Mouse (Mus musculus): ENCODE data around the gene Olfr243. TPM values are rescaled to one million over a fixed set of nuclear protein-coding genes. Genes with fewer than 3 reads are reported as not detected.
"Not testable (repeated sequence)": the region's sequence is repeated elsewhere in the genome, so short reads cannot be mapped to it uniquely, and the experiment has no call there.

The Olfr243 gene
- not detected in 2 replicates for polyA plus RNA-seq (2011; ENCODE audit: insufficient read length, low read depth, missing spikeins)

GRCm38 (mm10) chr7:103714371-103714770, at the start of gene Olfr243:
Gene Olfr243, plus strand, starts transcription at chr7:103714671.
- no peaks in the 10 kb centered on the region for H3K4me1 ChIP-seq (ENCODE audit: control insufficient read depth, insufficient read depth, low read length)
- TF ChIP-seq POLR2A (IDR thresholded peaks at IDR 0.05; ENCODE audit: low read depth, low read length): no peak
- TF ChIP-seq CTCF (IDR thresholded peaks at IDR 0.05; ENCODE audit: borderline replicate concordance, insufficient read depth, low read length): no peak

GRCm38 (mm10) chr7:103671091-103671490, 43.4 kb upstream of the Olfr243 start, which contains the start of gene Olfr624:
Gene Olfr624, minus strand, starts transcription at chr7:103671191.
- no peak within 1 kb of the TSS for H3K4me3 ChIP-seq (ENCODE audit: insufficient read depth, low read length)
- H3K27ac ChIP-seq (ENCODE audit: insufficient read depth, low read length): no peak within 1 kb of the TSS
- no peaks in the 10 kb centered on the region for H3K4me1 ChIP-seq (ENCODE audit: control insufficient read depth, insufficient read depth, low read length)
- TF ChIP-seq CTCF (IDR thresholded peaks at IDR 0.05; ENCODE audit: borderline replicate concordance, insufficient read depth, low read length) (no peak), POLR2A (IDR thresholded peaks at IDR 0.05; ENCODE audit: low read depth, low read length) (no peak)

More at GRCm38 (mm10) chr7:103714371-103714770, at the start of gene Olfr243:
- H3K27ac ChIP-seq (ENCODE audit: insufficient read depth, low read length): no peak within 1 kb of the TSS
- H3K4me3 ChIP-seq (ENCODE audit: insufficient read depth, low read length): no peak within 1 kb of the TSS

GRCm38 (mm10) chr7:103682420-103682819, 32.1 kb upstream of the Olfr243 start, which contains the start of gene Olfr625-ps1:
Gene Olfr625-ps1, plus strand, starts transcription at chr7:103682720.
- TF ChIP-seq POLR2A (IDR thresholded peaks at IDR 0.05; ENCODE audit: low read depth, low read length) (no peak), CTCF (IDR thresholded peaks at IDR 0.05; ENCODE audit: borderline replicate concordance, insufficient read depth, low read length) (no peak)

GRCm38 (mm10) chr7:103699469-103699868, 15.0 kb upstream of the Olfr243 start:
- TF ChIP-seq CTCF (IDR thresholded peaks at IDR 0.05; ENCODE audit: borderline replicate concordance, insufficient read depth, low read length) (no peak), POLR2A (IDR thresholded peaks at IDR 0.05; ENCODE audit: low read depth, low read length) (no peak)
- Histone ChIP-seq H3K27ac (ENCODE audit: insufficient read depth, low read length) (no peak overlapping the region), H3K4me3 (ENCODE audit: insufficient read depth, low read length) (no peak overlapping the region), H3K4me1 (ENCODE audit: control insufficient read depth, insufficient read depth, low read length) (no peaks in the 10 kb centered on the region)

More at GRCm38 (mm10) chr7:103682420-103682819, 32.1 kb upstream of the Olfr243 start, which contains the start of gene Olfr625-ps1:
- Histone ChIP-seq H3K4me1 (ENCODE audit: control insufficient read depth, insufficient read depth, low read length) (no peaks in the 10 kb centered on the region), H3K27ac (ENCODE audit: insufficient read depth, low read length) (no peak within 1 kb of the TSS), H3K4me3 (ENCODE audit: insufficient read depth, low read length) (no peak within 1 kb of the TSS)

- TF ChIP-seq POLR2A (IDR thresholded peaks at IDR 0.05; ENCODE audit: low read depth, low read length): no peak
- TF ChIP-seq CTCF (IDR thresholded peaks at IDR 0.05; ENCODE audit: borderline replicate concordance, insufficient read depth, low read length): no peak
- H3K27ac ChIP-seq (ENCODE audit: insufficient read depth, low read length): no peak overlapping the region
- H3K4me1 ChIP-seq (ENCODE audit: control insufficient read depth, insufficient read depth, low read length): no peaks in the 10 kb centered on the region
- H3K4me3 ChIP-seq (ENCODE audit: insufficient read depth, low read length): no peak overlapping the region
These were observed 2.4 kb upstream of the Olfr243 start for GRCm38 (mm10) chr7:103712024-103712423.

GRCm38 (mm10) chr7:103716398-103716797, 1.9 kb downstream of the Olfr243 start:
- H3K4me1 ChIP-seq (ENCODE audit: control insufficient read depth, insufficient read depth, low read length); H3K27ac ChIP-seq (ENCODE audit: insufficient read depth, low read length); H3K4me3 ChIP-seq (ENCODE audit: insufficient read depth, low read length): not testable (repeated sequence)

GRCm38 (mm10) chr7:103730074-103730473, 15.6 kb downstream of the Olfr243 start, which contains the start of gene Olfr628:
Gene Olfr628, plus strand, starts transcription at chr7:103730374.
- Histone ChIP-seq H3K27ac (ENCODE audit: insufficient read depth, low read length) (no peak within 1 kb of the TSS), H3K4me1 (ENCODE audit: control insufficient read depth, insufficient read depth, low read length) (no peaks in the 10 kb centered on the region), H3K4me3 (ENCODE audit: insufficient read depth, low read length) (no peak within 1 kb of the TSS)
- no peak for TF ChIP-seq CTCF (IDR thresholded peaks at IDR 0.05; ENCODE audit: borderline replicate concordance, insufficient read depth, low read length)
- no peak for TF ChIP-seq POLR2A (IDR thresholded peaks at IDR 0.05; ENCODE audit: low read depth, low read length)

GRCm38 (mm10) chr7:103744843-103745242, 30.4 kb downstream of the Olfr243 start, which contains the start of gene Olfr629:
Gene Olfr629, minus strand, starts transcription at chr7:103744943.
- H3K4me3 ChIP-seq (ENCODE audit: insufficient read depth, low read length): no peak within 1 kb of the TSS
- TF ChIP-seq CTCF (IDR thresholded peaks at IDR 0.05; ENCODE audit: borderline replicate concordance, insufficient read depth, low read length): no peak
- TF ChIP-seq POLR2A (IDR thresholded peaks at IDR 0.05; ENCODE audit: low read depth, low read length): no peak
- no peak within 1 kb of the TSS for H3K27ac ChIP-seq (ENCODE audit: insufficient read depth, low read length)
- H3K4me1 ChIP-seq (ENCODE audit: control insufficient read depth, insufficient read depth, low read length): no peaks in the 10 kb centered on the region

- Histone ChIP-seq H3K4me1 (ENCODE audit: control insufficient read depth, insufficient read depth, low read length) (no peaks in the 10 kb centered on the region), H3K4me3 (ENCODE audit: insufficient read depth, low read length) (no peak within 1 kb of the TSS), H3K27ac (ENCODE audit: insufficient read depth, low read length) (no peak within 1 kb of the TSS)
- no peak for TF ChIP-seq POLR2A (IDR thresholded peaks at IDR 0.05; ENCODE audit: low read depth, low read length)
- TF ChIP-seq CTCF (IDR thresholded peaks at IDR 0.05; ENCODE audit: borderline replicate concordance, insufficient read depth, low read length): no peak
These were observed 42.8 kb downstream of the Olfr243 start, which contains the start of gene Olfr630 for GRCm38 (mm10) chr7:103757233-103757632. Gene Olfr630, minus strand, starts transcription at chr7:103757333.

- not testable (repeated sequence) for H3K4me1 ChIP-seq (ENCODE audit: control insufficient read depth, insufficient read depth, low read length); H3K4me3 ChIP-seq (ENCODE audit: insufficient read depth, low read length); H3K27ac ChIP-seq (ENCODE audit: insufficient read depth, low read length)
These were observed 47.7 kb downstream of the Olfr243 start for GRCm38 (mm10) chr7:103762212-103762611.

GRCm38 (mm10) chr7:103767687-103768086, 53.2 kb downstream of the Olfr243 start:
- not testable (repeated sequence) for H3K27ac ChIP-seq (ENCODE audit: insufficient read depth, low read length); H3K4me1 ChIP-seq (ENCODE audit: control insufficient read depth, insufficient read depth, low read length); H3K4me3 ChIP-seq (ENCODE audit: insufficient read depth, low read length)

Other genes starting within 250 kb of the Olfr243 start
- gene Olfr608, start 244.8 kb upstream of the Olfr243 start, polyA plus RNA-seq (2011; ENCODE audit: insufficient read length, low read depth, missing spikeins): not detected in 2 replicates
- not detected in 2 replicates for gene Olfr609, start 216.6 kb upstream of the Olfr243 start, polyA plus RNA-seq (2011; ENCODE audit: insufficient read length, low read depth, missing spikeins)
- not detected in 2 replicates for gene Olfr610, start 202.5 kb upstream of the Olfr243 start, polyA plus RNA-seq (2011; ENCODE audit: insufficient read length, low read depth, missing spikeins)
- not detected in 2 replicates for gene Olfr611, start 193.8 kb upstream of the Olfr243 start, polyA plus RNA-seq (2011; ENCODE audit: insufficient read length, low read depth, missing spikeins)
- not detected in 2 replicates for gene Olfr612, start 172.0 kb upstream of the Olfr243 start, polyA plus RNA-seq (2011; ENCODE audit: insufficient read length, low read depth, missing spikeins)
- not detected in 2 replicates for gene Olfr613, start 166.6 kb upstream of the Olfr243 start, polyA plus RNA-seq (2011; ENCODE audit: insufficient read length, low read depth, missing spikeins)
- not detected in 2 replicates for gene Olfr615, start 158.6 kb upstream of the Olfr243 start, polyA plus RNA-seq (2011; ENCODE audit: insufficient read length, low read depth, missing spikeins)
- not detected in 2 replicates for gene Olfr616, start 145.5 kb upstream of the Olfr243 start, polyA plus RNA-seq (2011; ENCODE audit: insufficient read length, low read depth, missing spikeins)
- not detected in 2 replicates for gene Olfr617, start 141.6 kb upstream of the Olfr243 start, polyA plus RNA-seq (2011; ENCODE audit: insufficient read length, low read depth, missing spikeins)
- not detected in 2 replicates for gene Olfr618, start 124.6 kb upstream of the Olfr243 start, polyA plus RNA-seq (2011; ENCODE audit: insufficient read length, low read depth, missing spikeins)
- gene Olfr619, start 114.1 kb upstream of the Olfr243 start, polyA plus RNA-seq (2011; ENCODE audit: insufficient read length, low read depth, missing spikeins): not detected in 2 replicates
- not detected in 2 replicates for gene Olfr620, start 102.1 kb upstream of the Olfr243 start, polyA plus RNA-seq (2011; ENCODE audit: insufficient read length, low read depth, missing spikeins)
- gene Olfr622, start 72.0 kb upstream of the Olfr243 start, polyA plus RNA-seq (2011; ENCODE audit: insufficient read length, low read depth, missing spikeins): not detected in 2 replicates
- gene Olfr623, start 51.0 kb upstream of the Olfr243 start, polyA plus RNA-seq (2011; ENCODE audit: insufficient read length, low read depth, missing spikeins): not detected in 2 replicates
- not detected in 2 replicates for gene Olfr624, start 43.5 kb upstream of the Olfr243 start, polyA plus RNA-seq (2011; ENCODE audit: insufficient read length, low read depth, missing spikeins)
- not detected in 2 replicates for gene Olfr625-ps1, start 32.0 kb upstream of the Olfr243 start, polyA plus RNA-seq (2011; ENCODE audit: insufficient read length, low read depth, missing spikeins)
- gene Olfr628, start 15.7 kb downstream of the Olfr243 start, polyA plus RNA-seq (2011; ENCODE audit: insufficient read length, low read depth, missing spikeins): not detected in 2 replicates
- not detected in 2 replicates for gene Olfr629, start 30.3 kb downstream of the Olfr243 start, polyA plus RNA-seq (2011; ENCODE audit: insufficient read length, low read depth, missing spikeins)
- gene Olfr630, start 42.7 kb downstream of the Olfr243 start, polyA plus RNA-seq (2011; ENCODE audit: insufficient read length, low read depth, missing spikeins): not detected in 2 replicates
- not detected in 2 replicates for gene Olfr69, start 56.9 kb downstream of the Olfr243 start, polyA plus RNA-seq (2011; ENCODE audit: insufficient read length, low read depth, missing spikeins)
- gene Olfr68, start 65.0 kb downstream of the Olfr243 start, polyA plus RNA-seq (2011; ENCODE audit: insufficient read length, low read depth, missing spikeins): not detected in 2 replicates
- not detected in 2 replicates for gene Olfr67, start 77.2 kb downstream of the Olfr243 start, polyA plus RNA-seq (2011; ENCODE audit: insufficient read length, low read depth, missing spikeins)
- not detected in 2 replicates for gene Hbb-bt, start 99.3 kb downstream of the Olfr243 start, polyA plus RNA-seq (2011; ENCODE audit: insufficient read length, low read depth, missing spikeins)
- gene Hbb-bs, start 113.4 kb downstream of the Olfr243 start, polyA plus RNA-seq (2011; ENCODE audit: insufficient read length, low read depth, missing spikeins): not detected in 2 replicates
- gene Hbb-bh2, start 125.8 kb downstream of the Olfr243 start, polyA plus RNA-seq (2011; ENCODE audit: insufficient read length, low read depth, missing spikeins): not detected in 2 replicates
- gene Hbb-bh1, start 128.5 kb downstream of the Olfr243 start, polyA plus RNA-seq (2011; ENCODE audit: insufficient read length, low read depth, missing spikeins): not detected in 2 replicates
- not detected in 2 replicates for gene Hbb-y, start 138.5 kb downstream of the Olfr243 start, polyA plus RNA-seq (2011; ENCODE audit: insufficient read length, low read depth, missing spikeins)
- not detected in 2 replicates for gene Olfr66, start 171.6 kb downstream of the Olfr243 start, polyA plus RNA-seq (2011; ENCODE audit: insufficient read length, low read depth, missing spikeins)
- gene Olfr64, start 179.8 kb downstream of the Olfr243 start, polyA plus RNA-seq (2011; ENCODE audit: insufficient read length, low read depth, missing spikeins): not detected in 2 replicates
- not detected in 2 replicates for gene Olfr65, start 188.8 kb downstream of the Olfr243 start, polyA plus RNA-seq (2011; ENCODE audit: insufficient read length, low read depth, missing spikeins)
- gene Olfr631, start 214.2 kb downstream of the Olfr243 start, polyA plus RNA-seq (2011; ENCODE audit: insufficient read length, low read depth, missing spikeins): not detected in 2 replicates
- not detected in 2 replicates for gene Olfr632, start 219.7 kb downstream of the Olfr243 start, polyA plus RNA-seq (2011; ENCODE audit: insufficient read length, low read depth, missing spikeins)
- not detected in 2 replicates for gene Olfr633, start 229.8 kb downstream of the Olfr243 start, polyA plus RNA-seq (2011; ENCODE audit: insufficient read length, low read depth, missing spikeins)